Mouse (Mus musculus) forebrain, embryonic 13.5 days (tissue): ENCODE results near the gene Rpgr. TPM values are rescaled to one million over a fixed set of nuclear protein-coding genes. Genes with fewer than 3 reads are reported as not detected.
A peak's percentile ranks its signal among the peaks of the same experiment; 100 is the strongest.

Experiments
- ATAC-seq: fragments of 200-750 bp; cut with Nextera tagmentation; 2 replicates; pipeline ENCODE4 v1.8.0; 2017
- H3K27ac ChIP-seq: fragments of 300-500 bp; sonication (generic); 2 replicates; pipeline ENCODE4 v1.5.1; 2015; ENCODE audit warnings: inconsistent platforms, mild to moderate bottlenecking, moderate library complexity
- H3K27me3 ChIP-seq: fragments of 300-500 bp; sonication (generic); 2 replicates; pipeline ENCODE4 v1.6.1; 2015; ENCODE audit warnings: mild to moderate bottlenecking, inconsistent platforms
- H3K36me3 ChIP-seq: fragments of 300-500 bp; sonication (generic); 2 replicates; pipeline ENCODE4 v1.6.1; 2015; ENCODE audit warnings: mild to moderate bottlenecking, inconsistent platforms; ENCODE audit not compliant: poor library complexity, severe bottlenecking
- H3K4me1 ChIP-seq: fragments of 300-500 bp; sonication (generic); 2 replicates; pipeline ENCODE4 v1.6.1; 2015; ENCODE audit warnings: inconsistent platforms
- H3K4me2 ChIP-seq: fragments of 300-500 bp; sonication (generic); 2 replicates; pipeline ENCODE4 v1.6.1; 2015; ENCODE audit warnings: inconsistent platforms, mild to moderate bottlenecking, moderate library complexity
- H3K4me3 ChIP-seq: fragments of 300-500 bp; sonication (generic); 2 replicates; pipeline ENCODE4 v1.5.1; 2015; ENCODE audit warnings: mild to moderate bottlenecking, inconsistent platforms
- H3K9ac ChIP-seq: fragments of 300-500 bp; sonication (generic); 2 replicates; pipeline ENCODE4 v1.6.1; 2015; ENCODE audit warnings: mild to moderate bottlenecking, inconsistent platforms
- H3K9me3 ChIP-seq: fragments of 300-500 bp; sonication (generic); replicated peaks from 2 replicates; pipeline ENCODE4 v1.6.1; 2016; ENCODE audit warnings: inconsistent platforms
- WGBS: fragments of 180-500 bp; shearing (Covaris S2); methylation state at CpG from one replicate; pipeline ENCODE4 v1.1.7; 2015; 5-methylcytosine and 5-hydroxymethylcytosine counted together
- polyA plus RNA-seq: library from polyadenylated mRNA; unstranded; fragments of >200 nt; fragmentation: Nextera tagmentation; extraction: Ambion mirVana; gene quantifications from 2 replicates; pipeline ENCODE4 v1.2.1, GENCODE M21; 2015

Rpgr gene
- 42.4 and 44.8 TPM in 2 replicates for polyA plus RNA-seq

GRCm38 (mm10) chrX:10216410-10216949 lies at the start of gene Rpgr:
Rpgr (minus strand) TSS chrX:10216920.
- no peaks in the 10 kb centered on the region for H3K27me3 ChIP-seq
- H3K4me1 ChIP-seq = peaks cover 7% of the 10 kb centered on the region
- peak within 1 kb of the TSS; percentile 58 for H3K9ac ChIP-seq
- H3K27ac ChIP-seq = peak within 1 kb of the TSS; percentile 82
- no peaks in the 10 kb centered on the region for H3K9me3 ChIP-seq
- H3K4me2 ChIP-seq = peak within 1 kb of the TSS; percentile 58
- peak; percentile 98 for ATAC-seq
- H3K4me3 ChIP-seq = peak within 1 kb of the TSS; percentile 51
- WGBS = 11% methylated on average over 42 of the region's 47 CpGs
- no peaks in the 10 kb centered on the region for H3K36me3 ChIP-seq

GRCm38 (mm10) chrX:10258260-10258659 lies 41.5 kb upstream of the Rpgr start:
- Histone ChIP-seq H3K9me3 (no peaks in the 10 kb centered on the region), H3K4me1 (no peaks in the 10 kb centered on the region), H3K4me3 (no peak overlapping the region), H3K4me2 (no peak overlapping the region), H3K36me3 (no peaks in the 10 kb centered on the region), H3K27ac (no peak overlapping the region), H3K9ac (no peak overlapping the region), H3K27me3 (no peaks in the 10 kb centered on the region)
- WGBS = 51% methylated on average over 5 of the region's 5 CpGs
- peak; percentile 63; the same call in 1 of the 2 replicates for ATAC-seq

DNA sequence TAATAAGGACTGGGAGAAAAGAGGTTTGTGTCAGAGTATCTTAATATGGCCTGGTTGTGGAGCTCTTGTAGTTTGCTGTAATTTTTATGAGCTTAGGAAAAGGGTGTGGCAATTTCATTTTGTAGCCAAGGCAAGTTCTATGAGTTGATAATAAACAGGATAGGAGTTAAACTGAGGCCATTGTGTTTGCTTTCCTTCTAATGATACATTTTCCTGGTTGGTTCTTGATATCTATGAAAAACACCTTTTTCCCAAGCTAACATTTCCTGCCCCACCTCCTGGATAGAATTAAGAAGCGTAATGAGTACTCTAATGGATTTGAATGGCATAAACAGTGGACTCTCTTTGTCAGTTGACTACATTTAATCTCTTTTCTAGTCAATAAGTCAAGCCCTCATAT lies 41.1 kb upstream of the Rpgr start:
- Histone ChIP-seq H3K4me1 (no peaks in the 10 kb centered on the region), H3K9ac (no peak overlapping the region), H3K36me3 (no peaks in the 10 kb centered on the region), H3K27me3 (no peaks in the 10 kb centered on the region), H3K9me3 (no peaks in the 10 kb centered on the region), H3K4me2 (no peak overlapping the region), H3K27ac (no peak overlapping the region), H3K4me3 (no peak overlapping the region)
- 87% methylated on average over 1 of the region's 1 CpGs for WGBS
- ATAC-seq = no peak

DNA sequence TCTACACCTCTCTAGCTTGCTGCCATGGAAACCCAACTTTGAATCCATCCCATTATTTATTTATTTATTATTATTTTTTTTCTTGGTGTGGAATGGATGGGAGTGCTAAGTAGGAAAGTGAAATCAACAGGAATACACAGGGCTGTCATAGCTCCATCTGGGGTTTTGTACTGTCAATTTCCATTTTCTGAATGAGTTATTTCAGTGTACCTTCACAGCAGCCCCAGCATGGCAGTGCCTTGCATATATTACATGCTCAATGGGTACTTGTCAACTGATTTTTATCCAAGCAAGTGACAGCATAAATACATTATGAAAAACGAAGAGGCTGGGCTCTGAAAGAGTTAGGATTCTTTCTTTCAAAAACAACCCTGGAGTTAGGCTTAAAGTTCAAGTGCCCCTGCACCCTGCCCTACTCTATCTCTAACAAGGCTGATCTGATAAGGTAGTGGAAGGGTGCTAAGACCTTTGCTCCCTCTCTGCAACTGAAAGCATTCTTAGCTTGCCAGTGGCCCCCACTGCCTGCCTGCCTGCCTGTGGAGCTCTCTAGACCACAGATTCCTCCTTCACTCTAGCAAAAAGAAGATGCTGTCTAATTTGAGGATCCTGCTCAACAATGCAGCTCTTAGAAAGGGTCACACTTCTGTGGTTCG lies 35.3 kb upstream of the Rpgr start, which contains the start of gene Otc:
Gene Otc, plus strand, starts transcription at position 454 of the 653 bp plus-strand sequence.
- H3K27ac ChIP-seq = no peak within 1 kb of the TSS
- H3K36me3 ChIP-seq = no peaks in the 10 kb centered on the region
- H3K9ac ChIP-seq = no peak within 1 kb of the TSS
- H3K4me3 ChIP-seq = no peak within 1 kb of the TSS
- H3K4me1 ChIP-seq = no peaks in the 10 kb centered on the region
- 39% methylated on average over 2 of the region's 2 CpGs for WGBS
- H3K4me2 ChIP-seq = no peak within 1 kb of the TSS
- H3K9me3 ChIP-seq = no peaks in the 10 kb centered on the region
- H3K27me3 ChIP-seq = no peaks in the 10 kb centered on the region
- peak; percentile 53 for ATAC-seq

GRCm38 (mm10) chrX:10251357-10251756 lies 34.6 kb upstream of the Rpgr start:
- H3K27ac ChIP-seq = no peak overlapping the region
- no peak overlapping the region for H3K4me2 ChIP-seq
- no peaks in the 10 kb centered on the region for H3K36me3 ChIP-seq
- ATAC-seq = no peak
- no peaks in the 10 kb centered on the region for H3K4me1 ChIP-seq
- no peak overlapping the region for H3K9ac ChIP-seq
- no peaks in the 10 kb centered on the region for H3K27me3 ChIP-seq
- no peaks in the 10 kb centered on the region for H3K9me3 ChIP-seq
- no peak overlapping the region for H3K4me3 ChIP-seq

DNA sequence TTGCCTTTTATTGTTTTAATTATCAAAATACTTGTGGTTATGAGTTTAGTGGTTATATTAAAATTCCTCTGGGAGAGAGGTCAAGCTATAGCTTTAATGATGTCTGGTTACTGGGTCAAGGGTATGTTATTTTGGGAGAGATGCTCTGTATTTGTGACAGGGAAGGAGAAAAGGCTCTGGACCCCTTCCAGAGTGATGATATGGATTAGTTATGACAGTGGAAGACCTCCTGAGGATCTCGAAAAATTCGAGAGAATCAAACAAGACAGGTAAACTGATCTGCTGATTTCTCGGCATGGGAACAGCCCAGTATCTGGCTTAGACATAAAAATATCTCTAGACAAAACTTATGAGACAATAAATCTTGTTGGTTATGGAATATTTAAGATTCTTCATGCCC lies 27.2 kb upstream of the Rpgr start:
- no peak for ATAC-seq
- WGBS = 75% methylated on average over 3 of the region's 3 CpGs
- Histone ChIP-seq H3K4me3 (no peak overlapping the region), H3K27ac (no peak overlapping the region), H3K9me3 (no peaks in the 10 kb centered on the region), H3K9ac (no peak overlapping the region), H3K4me2 (no peak overlapping the region), H3K36me3 (no peaks in the 10 kb centered on the region), H3K27me3 (no peaks in the 10 kb centered on the region), H3K4me1 (no peaks in the 10 kb centered on the region)

- H3K9ac ChIP-seq = no peak overlapping the region
- no peak for ATAC-seq
Observed at GRCm38 (mm10) chrX:10239515-10239914, 22.8 kb upstream of the Rpgr start.

GRCm38 (mm10) chrX:10234617-10235016 lies 17.9 kb upstream of the Rpgr start:
- Histone ChIP-seq H3K9me3 (no peaks in the 10 kb centered on the region), H3K4me2 (no peak overlapping the region), H3K36me3 (no peaks in the 10 kb centered on the region), H3K27ac (no peak overlapping the region), H3K4me3 (no peak overlapping the region), H3K4me1 (no peaks in the 10 kb centered on the region), H3K27me3 (no peaks in the 10 kb centered on the region), H3K9ac (no peak overlapping the region)
- WGBS = 79% methylated on average over 3 of the region's 3 CpGs
- ATAC-seq = no peak

More at GRCm38 (mm10) chrX:10239515-10239914, 22.8 kb upstream of the Rpgr start:
- WGBS = 50% methylated on average over 4 of the region's 4 CpGs
- no peak overlapping the region for H3K4me3 ChIP-seq
- no peak overlapping the region for H3K27ac ChIP-seq
- H3K4me2 ChIP-seq = no peak overlapping the region
- no peaks in the 10 kb centered on the region for H3K36me3 ChIP-seq
- no peaks in the 10 kb centered on the region for H3K9me3 ChIP-seq
- H3K4me1 ChIP-seq = no peaks in the 10 kb centered on the region
- no peaks in the 10 kb centered on the region for H3K27me3 ChIP-seq

GRCm38 (mm10) chrX:10233051-10233450 lies 16.3 kb upstream of the Rpgr start:
- no peaks in the 10 kb centered on the region for H3K9me3 ChIP-seq
- H3K36me3 ChIP-seq = no peaks in the 10 kb centered on the region
- no peak overlapping the region for H3K27ac ChIP-seq
- no peak overlapping the region for H3K9ac ChIP-seq
- ATAC-seq = no peak
- H3K27me3 ChIP-seq = no peaks in the 10 kb centered on the region
- H3K4me1 ChIP-seq = no peaks in the 10 kb centered on the region
- no peak overlapping the region for H3K4me2 ChIP-seq
- 76% methylated on average over 2 of the region's 2 CpGs for WGBS
- H3K4me3 ChIP-seq = no peak overlapping the region

- no peak for ATAC-seq
- Histone ChIP-seq H3K27me3 (no peaks in the 10 kb centered on the region), H3K36me3 (no peaks in the 10 kb centered on the region), H3K4me3 (no peak overlapping the region), H3K4me1 (peaks cover 7% of the 10 kb centered on the region), H3K27ac (no peak overlapping the region), H3K9me3 (no peaks in the 10 kb centered on the region), H3K9ac (no peak overlapping the region), H3K4me2 (no peak overlapping the region)
- 72% methylated on average over 6 of the region's 6 CpGs for WGBS
Observed at GRCm38 (mm10) chrX:10219281-10219680, 2.6 kb upstream of the Rpgr start.

- H3K36me3 ChIP-seq = no peaks in the 10 kb centered on the region
- peak overlapping the region; percentile 58 for H3K9ac ChIP-seq
- no peaks in the 10 kb centered on the region for H3K9me3 ChIP-seq
- no peaks in the 10 kb centered on the region for H3K27me3 ChIP-seq
- peak overlapping the region; percentile 58 for H3K4me2 ChIP-seq
- peaks cover 7% of the 10 kb centered on the region for H3K4me1 ChIP-seq
- H3K27ac ChIP-seq = peak overlapping the region; percentile 82
- 19% methylated on average over 16 of the region's 16 CpGs for WGBS
- H3K4me3 ChIP-seq = peak overlapping the region; percentile 51
- ATAC-seq = peak; percentile 60
Observed at GRCm38 (mm10) chrX:10215972-10216371, 748 bp downstream of the Rpgr start.

DNA sequence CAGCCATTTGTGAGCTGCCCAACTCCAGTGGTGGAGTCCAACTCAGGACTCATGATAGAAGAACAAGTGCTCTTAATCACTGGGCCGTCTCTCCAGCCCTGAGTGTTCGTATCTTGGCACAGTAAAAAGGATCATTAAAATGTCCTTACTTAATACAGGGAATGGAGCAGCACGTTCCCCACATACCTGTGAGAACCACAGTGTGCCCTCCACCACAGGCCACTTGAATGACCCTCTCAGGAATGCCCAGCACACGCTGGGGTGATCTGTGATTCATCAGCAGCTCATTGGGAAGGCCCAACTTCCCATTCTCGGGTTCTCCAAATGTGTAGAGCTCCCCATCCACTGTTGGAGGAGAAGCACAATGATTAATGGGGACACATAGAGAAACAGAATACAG lies 10.8 kb downstream of the Rpgr start:
- H3K4me2 ChIP-seq = no peak overlapping the region
- H3K9me3 ChIP-seq = no peaks in the 10 kb centered on the region
- no peak overlapping the region for H3K27ac ChIP-seq
- ATAC-seq = no peak
- 82% methylated on average over 5 of the region's 5 CpGs for WGBS
- no peaks in the 10 kb centered on the region for H3K27me3 ChIP-seq
- no peak overlapping the region for H3K9ac ChIP-seq
- peaks cover 22% of the 10 kb centered on the region for H3K36me3 ChIP-seq
- no peak overlapping the region for H3K4me3 ChIP-seq
- no peaks in the 10 kb centered on the region for H3K4me1 ChIP-seq

DNA sequence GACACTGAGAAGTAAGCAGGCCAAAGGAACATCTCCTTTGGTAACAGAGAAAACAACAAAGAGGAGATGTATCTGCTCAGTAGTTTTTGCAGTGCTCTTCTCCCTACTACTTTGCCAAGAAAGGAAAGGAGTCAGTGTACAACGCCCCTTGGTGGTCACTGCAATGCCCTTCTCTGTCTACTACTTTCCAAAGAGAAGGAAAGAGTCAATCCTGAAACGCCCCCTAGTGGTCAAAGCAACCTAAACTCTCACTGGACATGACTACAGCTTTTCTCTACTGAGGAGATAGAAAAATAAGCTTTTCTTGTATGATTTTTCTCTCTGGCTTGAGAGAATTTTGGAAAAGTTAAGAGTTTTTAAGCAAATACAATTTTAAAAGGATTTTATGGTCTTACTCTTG lies 15.4 kb downstream of the Rpgr start:
- Histone ChIP-seq H3K9ac (no peak overlapping the region), H3K4me3 (no peak overlapping the region), H3K27ac (no peak overlapping the region), H3K27me3 (no peaks in the 10 kb centered on the region), H3K9me3 (no peaks in the 10 kb centered on the region), H3K4me1 (no peaks in the 10 kb centered on the region), H3K4me2 (no peak overlapping the region), H3K36me3 (0 out of 2 replicates have a peak, but pooled peaks cover 7% of the 10 kb centered on the region)
- WGBS = 19% methylated on average over 2 of the region's 2 CpGs
- no peak for ATAC-seq
